Mouse (Mus musculus) gastrocnemius, postnatal 25 days (tissue): ENCODE measurements around the gene Adap1. TPM values are rescaled to one million over a fixed set of nuclear protein-coding genes. Genes with fewer than 3 reads are reported as not detected.
A peak's percentile ranks its signal among the peaks of the same experiment; 100 is the strongest.
"Not testable (repeated sequence)": the region's sequence is repeated elsewhere in the genome, so short reads cannot be mapped to it uniquely, and the experiment has no call there.

Source experiments
- DNase-seq: peaks from one replicate; pipeline ENCODE4 v3.0.0; 2022
- total RNA-seq, 2 experiments: library from RNA; stranded (reverse); gene quantifications; 1 replicate in 1 of 2; 2 replicates in 1 of 2; pipeline ENCODE4 v1.2.3; 2021

Gene Adap1
- total RNA-seq, 2 experiments from 2014 or later, result 1.1 to 1.4 TPM

DNA sequence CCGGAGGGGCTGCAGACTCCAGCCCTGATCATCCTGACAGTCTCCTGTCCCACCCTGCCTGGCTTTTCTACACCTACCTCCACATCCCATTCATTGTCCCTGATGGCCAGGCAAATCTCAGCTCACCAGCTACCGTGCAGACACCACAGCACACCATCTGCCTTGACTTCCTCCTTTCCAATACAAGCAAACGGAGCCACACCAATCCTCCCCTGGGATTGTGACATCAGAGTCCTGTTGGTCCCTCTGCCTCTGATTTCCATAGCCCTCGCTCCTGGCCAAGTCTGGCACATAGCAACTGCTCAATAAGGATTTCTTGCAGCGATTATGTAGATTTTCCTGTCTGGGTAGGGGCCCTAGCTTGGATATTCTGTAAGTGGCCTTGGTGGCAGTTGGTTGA lies 25.7 kb upstream of the Adap1 start, which contains the start of gene Cox19:
Gene Cox19 (minus strand): TSS at position 285 of the 400 bp plus-strand sequence.
- no peak for DNase-seq

DNA sequence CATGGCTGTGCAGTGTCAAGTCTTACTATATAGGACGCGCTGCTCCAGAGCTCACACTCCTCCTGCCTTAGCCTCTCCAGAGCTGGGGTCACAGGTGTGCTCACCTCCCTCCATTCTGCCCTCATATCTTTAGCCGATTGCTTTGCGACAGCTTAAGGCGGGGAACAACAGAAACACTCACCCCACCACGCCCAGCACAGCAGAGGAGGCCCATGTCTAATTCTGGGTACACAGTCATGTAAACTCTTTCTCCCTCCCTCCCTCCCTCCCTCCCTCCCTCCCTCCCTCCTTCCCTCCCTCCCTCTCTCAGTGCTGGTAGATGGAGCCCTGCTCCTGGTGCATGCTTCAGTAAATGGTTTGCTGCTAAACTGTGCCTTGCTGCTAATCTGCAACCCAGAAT lies 24.3 kb upstream of the Adap1 start:
- no peak for DNase-seq

DNA sequence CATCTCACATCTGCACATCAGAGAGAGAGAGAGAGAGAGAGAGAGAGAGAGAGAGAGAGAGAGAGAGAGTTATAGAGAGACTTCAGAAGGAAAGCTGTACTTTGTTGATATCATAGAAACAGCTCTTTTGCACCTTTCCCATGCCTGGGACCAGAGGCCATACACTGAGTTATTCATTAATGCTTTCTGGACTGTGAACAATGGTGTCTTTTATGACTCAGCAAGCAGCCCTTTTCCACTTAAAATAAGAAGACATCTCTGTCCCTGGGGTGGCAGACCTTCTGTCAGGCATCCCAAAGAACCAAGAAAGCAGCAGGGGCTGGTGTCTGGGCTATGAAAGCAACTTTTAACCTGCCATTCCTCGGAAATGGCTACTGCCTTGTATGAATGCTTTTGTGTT lies 21.8 kb upstream of the Adap1 start:
- no peak for DNase-seq

DNA sequence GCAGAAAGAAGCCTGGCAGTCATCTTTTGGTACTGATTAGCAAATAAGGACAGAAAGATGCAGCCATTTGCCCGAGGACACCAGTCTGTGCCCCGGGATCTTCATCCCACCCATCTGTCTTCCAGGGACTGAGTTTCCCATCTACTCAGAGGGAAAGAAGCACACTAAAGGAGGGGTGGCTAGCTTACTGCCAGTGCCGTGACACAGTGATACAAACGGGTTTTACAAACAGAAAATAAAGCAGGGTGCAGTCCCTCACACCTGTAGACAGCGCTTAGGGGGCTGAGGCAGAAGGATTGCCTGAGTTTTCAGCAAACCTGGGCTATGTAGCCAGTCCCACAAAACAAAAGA lies 19.9 kb upstream of the Adap1 start:
- no peak for DNase-seq

DNA sequence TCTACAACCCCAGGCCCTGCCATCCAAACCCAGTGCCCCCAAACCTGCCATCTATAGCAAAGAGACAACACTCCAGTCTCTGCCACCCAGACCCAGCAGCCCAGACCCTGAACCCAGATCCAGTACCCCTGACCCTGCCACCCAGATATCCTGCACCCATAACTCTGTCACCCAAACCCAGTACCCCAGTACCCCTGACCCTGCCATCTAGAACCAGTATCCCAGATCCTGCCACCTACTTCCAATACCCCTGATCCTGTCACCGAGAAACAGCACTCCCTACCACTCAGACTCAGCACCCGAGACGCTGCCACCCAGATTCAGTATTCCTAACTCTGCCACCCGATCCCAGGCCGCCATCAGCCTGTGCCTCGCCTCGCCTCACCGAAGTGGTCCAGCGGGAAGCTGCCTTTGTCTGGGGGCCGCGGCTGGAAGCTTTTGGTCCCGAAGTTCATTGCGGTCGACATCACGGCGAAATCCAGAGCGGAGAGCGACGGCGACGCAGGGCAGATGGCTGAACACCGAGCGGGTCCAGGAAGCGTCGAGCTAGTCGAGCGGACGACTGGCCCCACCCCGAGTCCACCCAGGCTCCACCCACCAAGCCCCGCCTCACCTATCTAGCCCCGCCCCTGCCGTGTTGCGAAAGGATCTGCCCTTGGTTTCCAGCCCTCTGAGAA lies 19.4 kb upstream of the Adap1 start:
- peak; percentile 93 for DNase-seq

DNA sequence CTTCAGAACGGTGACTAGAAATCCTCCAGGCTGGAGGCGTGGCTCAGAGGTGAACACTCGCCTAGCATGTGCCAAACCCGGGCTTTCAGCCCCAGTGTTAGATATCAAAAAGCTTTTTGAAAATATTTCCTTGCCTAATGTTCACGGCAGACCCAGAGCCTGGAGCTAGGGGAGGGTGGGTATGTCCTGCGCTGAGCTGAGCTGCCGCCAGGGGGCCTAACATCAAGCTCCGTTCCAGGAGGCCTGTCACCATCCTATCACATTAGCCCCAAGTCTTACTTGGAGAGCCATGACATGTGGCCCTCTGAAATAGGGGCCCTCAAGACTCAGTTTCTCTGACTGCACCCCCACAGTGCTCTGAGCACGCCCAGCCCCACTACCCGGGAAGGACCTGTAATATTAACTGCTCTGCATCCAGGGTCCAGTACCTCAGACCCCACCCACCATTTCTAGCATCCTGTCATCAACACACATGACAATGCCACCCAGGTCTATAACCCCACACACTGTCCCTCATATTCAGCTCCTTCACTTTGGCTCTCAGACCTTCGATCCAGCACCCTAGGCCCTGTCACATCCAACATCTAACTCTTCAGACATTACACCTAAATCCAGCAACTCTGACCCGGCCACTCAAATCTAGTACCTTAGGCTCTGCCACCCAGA lies 18.7 kb upstream of the Adap1 start:
- peak; percentile 64 for DNase-seq

DNA sequence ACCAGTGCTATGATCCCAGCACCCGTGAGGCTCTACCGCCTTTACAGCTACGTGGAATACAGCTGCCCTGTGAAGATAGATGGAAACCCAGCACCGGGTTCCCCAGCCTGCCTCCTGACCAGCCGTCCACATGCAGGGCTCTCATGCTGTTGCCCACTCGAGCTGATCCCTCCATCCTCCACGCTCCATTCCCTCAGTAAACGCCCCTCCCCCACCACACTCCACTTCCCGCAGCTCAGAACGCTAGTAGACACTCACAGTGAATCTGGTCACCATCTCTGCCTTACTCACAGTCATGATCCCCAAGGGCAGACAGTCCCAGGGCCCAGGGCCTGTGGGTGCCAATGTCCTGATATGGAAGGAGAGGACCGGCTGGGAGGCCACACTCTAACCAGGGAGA lies 13.5 kb upstream of the Adap1 start:
- DNase-seq, result no peak

DNA sequence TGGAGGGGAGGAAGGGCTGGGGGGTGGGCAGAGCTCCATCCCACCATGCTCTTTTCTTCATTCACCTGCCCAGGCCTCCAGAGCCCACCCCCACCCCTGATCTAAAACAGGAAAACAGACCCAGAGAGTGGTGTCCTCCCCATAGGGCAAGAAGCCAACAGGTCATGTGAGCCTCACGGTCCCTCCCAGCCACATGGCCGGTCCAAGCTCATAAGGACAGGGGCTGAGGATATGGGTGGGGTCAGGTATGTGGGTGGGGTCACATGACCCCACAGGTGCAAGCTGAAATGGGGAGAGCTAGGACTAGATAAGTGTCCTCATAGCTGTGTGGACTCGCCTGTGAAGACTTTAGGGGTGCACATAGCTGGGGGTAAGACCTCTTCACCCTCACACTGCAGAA lies 13.0 kb upstream of the Adap1 start:
- DNase-seq, result no peak

DNA sequence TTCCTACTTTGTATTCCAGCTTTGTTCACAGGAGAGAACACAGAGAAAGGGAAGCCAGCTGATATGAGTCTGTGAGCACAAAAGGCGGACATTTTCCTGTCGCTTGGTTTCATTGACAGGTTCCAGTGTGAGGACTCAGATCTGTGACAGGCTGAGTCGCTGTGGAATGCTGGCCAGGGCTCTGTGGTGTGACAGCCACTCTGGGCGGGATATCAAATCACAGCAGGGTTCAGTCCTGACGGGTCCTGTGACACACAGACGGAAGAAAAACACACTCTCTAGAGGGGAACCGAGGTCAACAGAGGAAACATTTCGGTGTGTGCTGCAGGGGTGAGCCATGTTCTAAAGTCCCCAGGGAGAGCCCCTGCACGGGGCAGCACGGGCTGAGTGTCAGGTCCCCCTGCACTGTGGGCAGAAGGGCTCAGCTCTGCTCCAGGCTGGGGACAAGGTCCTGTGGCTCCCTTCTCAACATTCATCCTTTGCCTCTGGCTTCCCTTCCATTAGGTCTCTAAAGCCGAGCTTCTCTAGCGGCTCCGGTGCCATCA lies 12.5 kb upstream of the Adap1 start:
- DNase-seq, result no peak

DNA sequence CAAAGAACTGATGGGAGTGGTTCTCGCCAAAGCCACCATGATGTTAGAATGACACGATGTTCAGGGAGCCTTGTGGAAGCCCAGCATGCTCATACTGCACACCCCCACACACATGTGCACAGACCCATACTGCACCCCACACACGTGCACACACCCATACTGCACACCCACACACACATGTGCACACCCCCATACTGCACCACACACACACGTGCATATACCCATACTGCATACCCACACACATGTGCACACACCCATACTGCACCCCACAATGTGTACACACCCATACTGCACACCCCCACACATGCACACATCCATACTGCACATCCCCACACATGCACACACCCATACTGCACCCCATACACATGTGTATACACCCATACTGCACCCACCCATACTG lies 10.2 kb upstream of the Adap1 start:
- DNase-seq, result no peak

DNA sequence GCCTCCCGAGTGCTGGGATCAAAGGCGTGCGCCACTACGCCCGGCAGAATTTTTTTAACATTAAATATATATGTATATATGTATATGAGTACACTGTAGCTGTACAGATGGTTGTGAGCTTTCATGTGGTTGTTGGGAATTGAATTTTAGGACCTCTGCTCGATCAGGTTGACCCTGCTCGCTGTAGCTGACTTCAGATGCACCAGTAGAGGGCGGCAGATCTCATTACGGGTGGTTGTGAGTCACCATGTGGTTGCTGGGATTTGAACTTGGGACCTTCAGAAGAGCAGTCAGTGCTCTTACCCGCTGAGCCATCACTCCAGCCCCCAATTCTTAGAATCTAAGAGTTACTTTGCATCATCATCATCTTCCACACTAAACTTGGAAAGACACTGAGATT lies 9.0 kb upstream of the Adap1 start:
- DNase-seq, result not testable (repeated sequence)

DNA sequence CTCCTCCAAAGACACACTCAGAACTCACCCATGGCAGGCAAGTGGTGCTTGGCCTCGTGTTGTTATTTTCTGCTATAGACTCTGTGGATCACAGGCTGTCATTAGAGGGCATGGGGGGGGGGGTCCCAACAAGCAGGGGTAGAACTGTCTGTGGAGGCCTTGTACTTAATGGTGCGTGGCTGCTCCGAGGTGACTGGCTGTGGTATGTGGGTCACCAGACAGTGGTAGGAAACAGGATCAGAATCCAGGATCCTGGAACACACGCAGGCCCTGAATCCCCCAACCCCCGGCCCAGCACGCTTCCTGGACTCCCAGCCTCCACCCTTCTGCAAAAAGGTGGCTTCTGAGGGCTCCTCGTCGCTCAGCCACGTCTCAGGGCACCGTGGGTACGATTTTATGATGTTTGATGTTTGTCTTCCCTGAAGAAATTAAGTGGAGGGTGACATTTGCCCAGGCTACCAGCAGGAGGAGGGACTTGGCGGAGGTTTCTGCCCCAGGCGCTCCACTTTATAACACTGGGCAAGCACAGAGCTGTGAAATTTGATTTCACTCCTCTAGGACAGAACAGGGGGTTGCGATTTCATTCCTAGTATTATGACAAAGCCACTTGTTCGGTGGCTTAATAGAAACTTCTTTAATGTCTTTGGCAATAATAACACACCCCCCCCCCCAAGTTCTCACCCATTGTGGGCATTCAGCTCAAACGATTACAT lies 8.0 kb upstream of the Adap1 start:
- no peak for DNase-seq

DNA sequence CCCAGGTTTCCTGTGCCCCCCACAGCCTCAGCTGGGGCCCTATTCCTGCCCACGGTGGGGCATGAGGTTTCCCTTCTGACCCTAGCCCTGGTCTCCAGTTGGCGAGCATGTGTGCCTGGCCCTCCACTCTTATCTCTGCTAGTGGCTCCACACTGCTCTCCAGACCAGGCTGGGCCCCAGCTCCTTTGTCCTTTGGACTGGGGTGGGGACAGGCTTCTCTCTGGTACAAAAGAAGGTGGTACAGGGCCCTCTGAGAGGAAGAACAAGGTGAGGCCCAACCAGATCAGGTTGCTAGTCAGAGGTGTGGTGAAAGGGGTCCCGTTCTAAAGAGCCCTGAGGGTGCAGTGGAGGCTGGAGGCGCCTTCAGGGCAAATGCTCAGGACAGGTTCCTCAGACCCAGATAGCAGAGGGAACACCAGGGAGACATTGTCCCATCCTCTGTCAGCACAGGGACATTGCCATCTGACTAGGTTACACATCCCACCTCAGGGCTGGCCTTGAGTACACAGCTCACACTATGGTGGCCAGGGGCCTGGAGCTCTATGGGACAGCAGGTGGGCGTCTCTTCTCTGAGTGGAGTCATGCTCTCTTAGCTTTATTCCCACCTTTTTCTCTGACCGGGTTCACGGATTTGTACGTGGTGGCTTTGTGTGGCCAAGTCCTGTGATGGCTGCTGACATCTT lies 7.3 kb upstream of the Adap1 start:
- DNase-seq, result no peak

DNA sequence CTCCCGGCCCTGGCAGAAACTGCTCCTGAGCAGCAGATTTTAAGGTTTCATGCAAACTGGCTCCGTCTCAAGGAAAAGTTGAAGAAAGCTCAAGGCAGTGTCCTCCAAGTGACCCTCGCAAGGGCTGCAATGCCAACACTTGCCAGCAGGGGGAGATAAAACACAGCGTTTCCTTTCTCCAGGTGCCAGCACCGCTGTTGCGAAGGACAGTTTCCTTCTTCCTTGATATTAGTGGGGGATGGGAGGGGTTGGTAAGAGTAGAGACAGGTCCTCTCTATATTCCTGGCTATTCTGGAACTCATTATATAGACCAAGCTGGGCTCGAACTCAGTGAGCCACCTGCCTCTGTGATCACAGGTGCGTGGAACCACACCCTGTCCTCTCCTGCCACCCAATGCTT lies 6.3 kb upstream of the Adap1 start:
- DNase-seq, result peak; percentile 62

DNA sequence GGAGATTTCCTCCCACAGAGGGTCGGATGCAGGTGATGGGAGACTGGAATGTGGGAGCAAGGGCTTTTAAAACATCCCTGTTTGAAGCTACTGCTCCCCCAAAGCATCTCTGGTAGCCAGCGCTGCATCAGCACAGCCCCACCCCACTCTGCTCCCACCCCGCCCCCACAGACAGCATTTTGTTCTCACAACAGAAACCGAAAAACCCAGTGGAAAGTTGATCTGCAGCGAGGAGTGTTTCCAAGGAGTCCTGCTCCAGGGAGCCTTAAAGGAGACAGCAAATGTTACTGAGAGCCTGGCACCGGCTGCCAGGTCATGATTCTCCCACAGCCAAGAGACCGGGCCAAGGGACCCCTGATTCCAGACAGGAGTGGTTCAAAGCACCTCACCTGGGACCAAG lies 5.3 kb upstream of the Adap1 start:
- DNase-seq, result no peak

DNA sequence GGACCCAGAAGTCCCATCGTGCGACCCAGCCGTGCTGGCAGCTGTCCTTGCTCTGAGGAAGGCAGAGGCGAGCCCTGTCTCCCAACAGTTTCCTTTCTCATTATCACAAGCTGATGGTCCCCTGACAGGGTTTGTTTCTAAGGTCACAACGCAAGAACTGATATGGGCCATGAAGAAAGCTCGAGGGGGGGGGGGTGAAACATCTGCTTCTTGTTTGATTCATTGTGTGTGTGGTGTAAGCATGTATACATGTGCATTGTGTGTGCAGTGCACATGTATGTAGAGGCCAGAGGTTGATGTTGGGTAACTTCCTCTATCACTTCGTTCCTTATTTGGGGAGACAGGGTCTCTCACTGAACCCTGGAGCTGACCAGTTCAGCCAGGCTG lies 2.2 kb upstream of the Adap1 start:
- DNase-seq, result no peak

DNA sequence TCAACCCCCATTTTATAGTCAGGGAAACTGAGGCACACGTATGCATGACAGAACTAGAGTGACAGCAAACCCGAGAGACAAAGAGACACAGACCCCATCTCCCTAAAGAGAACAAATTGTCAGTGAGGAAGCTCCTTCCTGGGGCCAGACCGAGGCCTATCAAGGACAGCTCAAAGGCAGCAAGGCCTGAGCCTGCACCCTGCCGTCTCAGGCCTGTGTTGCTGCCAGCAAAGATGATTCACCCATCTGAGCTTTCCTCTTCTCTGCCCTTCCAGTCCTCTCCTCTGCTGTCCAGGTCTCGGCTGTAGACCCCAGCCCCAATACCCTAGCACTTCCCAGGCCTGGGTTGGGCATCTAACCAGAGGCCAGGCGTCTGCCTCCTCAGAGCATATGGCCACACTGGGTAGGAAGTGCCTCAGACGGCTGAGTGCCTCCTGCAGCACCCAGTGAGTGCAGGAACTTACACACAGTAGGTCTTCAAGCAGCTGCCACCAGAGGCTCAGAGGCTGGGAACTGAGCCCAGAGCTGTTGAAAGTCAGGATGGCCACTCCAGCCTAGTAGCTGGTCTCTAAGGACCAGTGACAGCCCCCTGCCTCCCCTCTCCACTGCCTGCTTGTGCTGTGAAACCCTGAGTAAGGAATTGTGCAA lies 1.7 kb upstream of the Adap1 start:
- no peak for DNase-seq

DNA sequence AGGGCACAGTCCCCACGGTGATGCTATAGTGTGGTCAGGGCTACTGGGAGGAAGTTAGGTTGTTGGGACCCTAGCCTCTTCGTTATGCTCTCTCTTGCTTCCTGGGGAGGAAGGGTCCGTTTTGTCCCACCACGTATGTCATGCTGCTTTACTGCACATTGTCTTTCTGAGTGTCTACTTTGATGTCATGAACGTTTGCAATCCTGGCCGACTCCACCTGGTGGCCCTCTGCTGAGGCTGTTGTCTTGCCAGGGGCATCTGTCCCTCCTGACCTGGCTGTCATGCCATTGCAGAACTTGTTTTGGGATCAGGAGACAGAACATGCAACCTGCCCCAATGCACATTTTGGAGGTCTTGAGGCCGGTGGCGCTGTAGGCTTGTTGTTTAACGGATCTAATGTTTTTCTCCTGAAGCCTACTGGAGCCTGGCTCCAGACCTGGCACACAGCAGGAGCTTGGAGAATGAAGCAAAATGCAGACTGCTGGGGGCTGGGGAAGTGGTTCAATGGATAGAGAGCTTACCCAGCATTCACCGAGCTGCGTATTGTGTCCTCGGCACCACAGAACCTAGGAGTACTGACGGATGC lies 782 bp upstream of the Adap1 start:
- DNase-seq, result no peak

DNA sequence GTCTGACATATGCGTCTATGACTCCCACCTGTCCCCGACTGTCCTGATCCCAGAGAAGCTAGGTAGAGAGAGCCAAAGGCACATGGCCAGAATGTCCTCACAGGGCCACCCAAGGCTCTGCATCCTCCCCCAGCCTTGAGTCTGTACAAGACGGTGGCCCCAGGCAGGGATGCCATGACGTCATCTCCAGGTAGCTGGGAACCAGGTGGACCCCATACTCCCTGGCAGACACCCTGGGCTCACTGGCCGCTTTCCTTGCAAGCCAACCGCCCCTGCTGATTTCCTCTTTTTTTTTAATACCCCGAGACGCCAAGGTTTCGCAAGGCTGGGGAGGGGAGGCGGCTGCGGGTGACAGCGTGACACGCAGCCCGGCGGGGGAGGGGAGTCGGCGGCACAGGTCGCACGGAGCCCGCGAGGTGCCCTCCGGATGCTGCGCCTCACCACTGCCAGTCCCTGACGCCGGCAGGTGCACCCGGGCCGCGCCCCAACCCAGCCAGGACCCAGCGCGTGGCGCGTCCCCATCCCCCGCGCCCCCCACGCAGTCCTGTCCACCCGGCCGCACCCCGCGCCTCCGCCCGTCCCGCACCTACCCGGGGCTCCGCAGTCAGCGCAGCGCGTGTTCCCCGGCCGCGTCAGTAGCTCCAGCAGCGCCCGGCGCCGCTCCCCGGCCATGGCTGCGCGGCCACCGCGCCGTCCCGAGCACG lies 579 bp downstream of the Adap1 start:
- peak; percentile 26 for DNase-seq

DNA sequence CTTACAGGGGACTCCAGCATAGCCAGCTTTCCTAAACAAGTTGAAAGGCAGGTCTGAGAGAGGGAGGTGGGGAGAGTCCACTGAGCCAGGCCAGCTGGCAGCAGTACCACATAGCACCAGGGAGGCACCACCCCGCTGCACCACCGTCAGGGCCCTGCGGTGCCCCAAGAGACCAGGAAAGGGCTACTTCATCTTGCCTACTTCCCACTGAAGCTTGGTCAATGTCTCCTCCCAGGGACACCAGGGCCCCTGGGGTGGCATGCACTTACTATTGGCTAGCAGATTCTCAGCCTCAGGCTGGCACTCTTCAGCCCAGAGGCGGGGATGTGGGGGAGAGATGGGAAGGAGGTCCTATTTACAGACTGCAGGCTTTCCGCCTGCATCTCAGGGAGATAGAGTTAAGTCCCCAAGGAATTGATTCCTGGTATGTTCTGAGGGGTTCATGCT lies 1.4 kb downstream of the Adap1 start:
- DNase-seq, result no peak
